Mouse (Mus musculus) olfactory bulb, adult 2 months (tissue): Measurements from ENCODE around the gene Lrmda.

ENCODE experiments used
- CTCF ChIP-seq: fragments of 200-500 bp; IDR thresholded peaks from 2 replicates; pipeline ENCODE4 v1.5.1; 2012; ENCODE audit warnings: low read depth, mild to moderate bottlenecking, low read length, moderate library complexity; ENCODE audit not compliant: insufficient read depth
- POLR2A ChIP-seq: fragments of 200-500 bp; IDR thresholded peaks from 2 replicates; pipeline ENCODE4 v1.6.1; 2012; ENCODE audit warnings: mild to moderate bottlenecking, low read depth, low read length, moderate library complexity; ENCODE audit not compliant: insufficient read depth

DNA sequence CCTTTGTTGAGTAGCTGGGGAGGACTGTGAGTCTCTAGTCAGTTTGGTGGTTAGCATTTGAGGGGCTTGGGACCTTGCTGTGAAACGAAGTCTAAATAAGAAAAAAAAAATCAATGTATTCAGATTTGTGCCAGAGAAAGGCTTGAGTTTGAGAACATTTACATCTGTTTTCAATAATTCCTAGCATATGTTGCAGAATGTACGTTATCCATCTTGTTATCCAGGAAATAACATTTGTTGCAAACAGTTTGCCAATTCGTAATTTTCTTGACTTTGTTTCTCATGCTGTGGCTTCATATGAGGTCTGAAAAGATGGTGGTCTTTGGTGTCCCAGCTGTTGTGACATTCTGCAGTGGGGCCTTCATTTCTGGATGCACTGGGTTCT lies 353.8 kb downstream of the Lrmda start:
- no peak for TF ChIP-seq CTCF
- no peak for TF ChIP-seq POLR2A
